ENCODE assay signal across 12 mouse cellular contexts in the genomic region with DNA sequence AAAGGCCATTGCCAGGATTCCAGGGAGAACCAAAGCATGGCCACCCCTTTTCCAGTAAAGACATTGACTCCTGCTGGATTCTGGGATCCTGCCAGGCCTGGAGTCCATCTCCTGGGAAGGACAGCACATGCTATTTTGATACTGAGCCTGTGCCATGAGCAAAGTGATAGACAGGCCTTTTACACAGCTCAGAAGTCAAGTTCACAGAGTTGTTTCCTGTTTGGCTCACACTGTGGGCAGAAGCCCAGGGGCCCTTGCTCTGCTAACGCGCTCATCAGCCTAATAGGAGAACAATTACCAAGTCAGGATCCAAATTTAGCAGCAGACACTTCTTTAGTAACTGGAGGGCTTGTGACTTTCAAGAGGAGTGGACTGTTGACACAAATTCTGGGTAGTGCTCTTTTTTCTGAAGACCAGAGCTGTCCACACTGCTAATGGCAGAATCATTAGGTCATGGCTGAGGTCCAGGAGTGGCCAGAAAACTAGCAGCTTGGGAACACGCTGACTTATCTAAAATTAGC.
DNase-seq lines count a peak whose midpoint lies in the region; ATAC-seq and TF ChIP-seq lines count a peak whose summit lies in the region.
"Had no signal": no experiment of that assay in that cellular context is flagged by ENCODE, and none has a peak within 500 bp of the region (broad histone marks: within the 10 kb centered on the region; RNA-seq: fewer than 3 reads in every experiment).

No protein-coding gene starts in this region.

- H3K4me2 ChIP-seq in lung, postnatal 0 days (replicated peaks; ENCODE audit: low read depth, low read length), result no peak overlapping the region
- H3K4me2 ChIP-seq in heart, embryonic 12.5 days, result no peak overlapping the region
- H3K4me2 ChIP-seq: embryonic facial prominence, embryonic 15.5 days; limb, embryonic 13.5 days; midbrain, embryonic 13.5 days had no signal

- DNase-seq in adrenal gland, postnatal 10 days, result peak; percentile 20
- no peak for DNase-seq in adrenal gland, adult 8-10 months
- peak; percentile 16 for DNase-seq in lung, postnatal 0 days (ENCODE audit: low spot score)
- no peak for DNase-seq in lung, postnatal 36 days
- peak; percentile 26 to 50 for DNase-seq in kidney, postnatal 25 days
- DNase-seq in thymus, postnatal 0 days (ENCODE audit: low spot score), result no peak
- no peak for DNase-seq in right cerebral cortex, postnatal 25 days

- no peak for ATAC-seq in lung, postnatal 0 days
- peak; percentile 78 for ATAC-seq in heart, embryonic 12.5 days (ENCODE audit: insufficient number of reproducible peaks, low FRiP score)
- ATAC-seq: midbrain, embryonic 13.5 days; Patski had no signal

- TF ChIP-seq CTCF in lung, postnatal 0 days (IDR thresholded peaks at IDR 0.05), result no peak

- H3K27me3 ChIP-seq in lung, postnatal 0 days (replicated peaks; ENCODE audit: insufficient read depth, low read length), result no peaks in the 10 kb centered on the region
- H3K27me3 ChIP-seq in heart, embryonic 12.5 days (replicated peaks), result no peaks in the 10 kb centered on the region; the same call in 1 of the 2 replicates
- H3K27me3 ChIP-seq: embryonic facial prominence, embryonic 15.5 days; limb, embryonic 13.5 days; midbrain, embryonic 13.5 days; Patski had no signal

- WGBS in lung, postnatal 0 days, result 26% methylated on average over 3 of the region's 3 CpGs
- 11% methylated on average over 3 of the region's 3 CpGs for WGBS in heart, embryonic 12.5 days

- no peaks in the 10 kb centered on the region for H3K9me3 ChIP-seq in lung, postnatal 0 days (ENCODE audit: low read length)
- H3K9me3 ChIP-seq in heart, embryonic 12.5 days (replicated peaks), result no peaks in the 10 kb centered on the region
- H3K9me3 ChIP-seq: embryonic facial prominence, embryonic 15.5 days; limb, embryonic 13.5 days; midbrain, embryonic 13.5 days had no signal

- H3K4me3 ChIP-seq in lung, postnatal 0 days (ENCODE audit: low read depth, low read length), result no peak overlapping the region
- no peak overlapping the region for H3K4me3 ChIP-seq in heart, embryonic 12.5 days
- H3K4me3 ChIP-seq: embryonic facial prominence, embryonic 15.5 days; limb, embryonic 13.5 days; midbrain, embryonic 13.5 days had no signal

- H3K9ac ChIP-seq in lung, postnatal 0 days (replicated peaks; ENCODE audit: low read depth), result no peak overlapping the region
- no peak overlapping the region for H3K9ac ChIP-seq in heart, embryonic 12.5 days
- H3K9ac ChIP-seq: embryonic facial prominence, embryonic 15.5 days; limb, embryonic 13.5 days; midbrain, embryonic 13.5 days had no signal

- no peak for TF ChIP-seq EP300 in lung, postnatal 0 days (IDR thresholded peaks at IDR 0.05)

- H3K4me1 ChIP-seq in lung, postnatal 0 days (ENCODE audit: insufficient read depth, low read depth, low read length), result no peaks in the 10 kb centered on the region
- peaks cover 26% of the 10 kb centered on the region for H3K4me1 ChIP-seq in heart, embryonic 12.5 days (replicated peaks)

- no peaks in the 10 kb centered on the region for H3K36me3 ChIP-seq in lung, postnatal 0 days (ENCODE audit: insufficient read depth, low read length)
- no peaks in the 10 kb centered on the region for H3K36me3 ChIP-seq in heart, embryonic 12.5 days
- H3K36me3 ChIP-seq: embryonic facial prominence, embryonic 15.5 days; limb, embryonic 13.5 days; midbrain, embryonic 13.5 days had no signal

- H3K27ac ChIP-seq in lung, postnatal 0 days (ENCODE audit: low read length), result no peak overlapping the region
- peak overlapping the region; percentile 86 for H3K27ac ChIP-seq in heart, embryonic 12.5 days (ENCODE audit: poor library complexity, severe bottlenecking)
- H3K27ac ChIP-seq: embryonic facial prominence, embryonic 15.5 days; limb, embryonic 13.5 days; midbrain, embryonic 13.5 days had no signal

Comparison
In these comparisons a context has a peak if more than half of its experiments do, and no peak if none do; other contexts are left out.
1. DNase-seq: peak in adrenal gland, postnatal 10 days (single experiment), lung, postnatal 0 days (single experiment) and kidney, postnatal 25 days (2 of 2); none in adrenal gland, adult 8-10 months (single experiment), lung, postnatal 36 days (single experiment), thymus, postnatal 0 days (single experiment) and right cerebral cortex, postnatal 25 days (single experiment).